Mouse (Mus musculus) 416B (cell line): ENCODE results near the gene Gm12216.

Experiments used
- DNase-seq: peaks from one replicate; pipeline ENCODE4 v3.0.0; 2011; ENCODE audit warnings: low read depth

Gene Gm12216

GRCm38 (mm10) chr11:53737573-53737946, 121.5 kb downstream of the Gm12216 start:
- DNase-seq, result peak; percentile 85

GRCm38 (mm10) chr11:53736771-53737572, 122.1 kb downstream of the Gm12216 start:
- peak; percentile 98 for DNase-seq

- peak; percentile 91 for DNase-seq
Observed at GRCm38 (mm10) chr11:53735682-53736245, 123.3 kb downstream of the Gm12216 start.

- DNase-seq, result no peak
Observed at GRCm38 (mm10) chr11:53734970-53735681, 123.9 kb downstream of the Gm12216 start.

- DNase-seq, result peak; percentile 54
Observed at GRCm38 (mm10) chr11:53734431-53734830, 124.6 kb downstream of the Gm12216 start.

GRCm38 (mm10) chr11:53733824-53734223, 125.2 kb downstream of the Gm12216 start:
- DNase-seq, result peak; percentile 61
